Mouse (Mus musculus) adrenal gland, adult 18-20 months (tissue): Measurements from ENCODE around the gene Ifna9. TPM values are rescaled to one million over a fixed set of nuclear protein-coding genes. Genes with fewer than 3 reads are reported as not detected.
"Not testable (repeated sequence)": the region's sequence is repeated elsewhere in the genome, so short reads cannot be mapped to it uniquely, and the experiment has no call there.

Experiments used
- DNase-seq, 2 experiments: peaks; one replicate each; pipeline ENCODE4 v3.0.0; 2021 to 2022; ENCODE audit warnings: low spot score in 2 of 2
- long read RNA-seq, 2 experiments: library from polyadenylated mRNA; stranded (forward); transcript quantifications; one replicate each; pipeline ENCODE4 v2.0.0; 2021
- total RNA-seq, 2 experiments: library from RNA; stranded (reverse); gene quantifications; 1 replicate in 1 of 2; 2 replicates in 1 of 2; pipeline ENCODE4 v1.2.3; 2021

The Ifna9 gene
- total RNA-seq, result not detected
- long read RNA-seq, experiment 1, result 0 reads
- long read RNA-seq, experiment 2, result 0 reads

DNA sequence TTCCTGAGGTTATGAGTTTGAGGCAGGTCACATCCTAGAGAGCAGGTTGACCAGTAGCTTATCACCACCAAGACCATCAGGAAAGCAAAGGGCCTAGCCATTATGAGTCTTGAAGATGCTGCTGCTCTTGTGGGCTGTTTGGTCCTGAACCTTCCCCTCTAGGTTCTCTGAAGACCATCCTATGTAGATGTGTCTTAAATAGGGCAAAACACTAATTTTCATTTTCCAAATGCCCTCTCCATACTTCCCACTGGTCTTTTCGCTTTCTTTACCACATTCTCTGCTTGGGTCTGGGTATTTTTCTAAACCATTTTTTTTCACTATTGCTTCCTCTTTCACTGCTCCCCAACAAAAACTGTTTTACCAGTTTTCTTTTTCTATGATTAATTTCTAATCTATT, at the start of gene Ifna9:
Gene Ifna9 (minus strand): TSS at position 101 of the 400 bp plus-strand sequence.
- no peak for DNase-seq

DNA sequence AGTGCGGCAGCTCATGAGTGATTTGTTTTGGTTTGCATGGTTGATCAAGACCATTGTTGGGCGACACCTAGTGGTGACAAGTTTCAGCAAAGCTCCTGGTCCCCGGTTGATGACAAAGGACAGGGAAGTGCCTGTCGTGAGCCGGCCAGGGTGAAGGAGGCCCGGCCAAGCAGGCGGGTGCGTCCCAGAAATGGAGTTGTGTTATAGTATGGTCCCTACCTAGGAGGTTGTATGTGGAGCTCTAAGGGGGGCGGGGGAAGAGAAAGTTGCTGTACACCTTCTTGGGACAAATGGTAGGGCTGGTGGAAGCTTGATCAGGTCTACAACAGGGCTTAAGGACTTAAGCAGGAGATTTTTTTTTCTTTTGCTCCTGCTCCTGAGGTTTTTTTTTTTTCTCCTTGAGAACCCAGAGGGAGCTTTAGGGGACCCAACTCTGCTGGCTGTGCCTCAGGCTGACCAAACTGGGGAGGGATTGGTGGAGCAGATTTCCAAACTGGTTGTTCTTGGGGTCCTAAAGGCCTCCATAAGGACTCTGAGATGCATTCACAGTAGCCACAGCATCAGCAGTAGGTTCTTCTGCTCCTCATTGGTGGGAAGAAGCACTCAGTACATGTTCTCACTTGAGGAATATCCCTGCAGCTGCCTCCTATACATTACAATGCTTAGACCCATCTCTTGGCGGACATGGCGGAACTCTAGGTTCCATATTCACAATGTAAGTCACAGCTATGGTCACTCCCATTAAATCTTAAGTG, 49.1 kb upstream of the Ifna9 start:
- DNase-seq, result peak; percentile 97 to 98

DNA sequence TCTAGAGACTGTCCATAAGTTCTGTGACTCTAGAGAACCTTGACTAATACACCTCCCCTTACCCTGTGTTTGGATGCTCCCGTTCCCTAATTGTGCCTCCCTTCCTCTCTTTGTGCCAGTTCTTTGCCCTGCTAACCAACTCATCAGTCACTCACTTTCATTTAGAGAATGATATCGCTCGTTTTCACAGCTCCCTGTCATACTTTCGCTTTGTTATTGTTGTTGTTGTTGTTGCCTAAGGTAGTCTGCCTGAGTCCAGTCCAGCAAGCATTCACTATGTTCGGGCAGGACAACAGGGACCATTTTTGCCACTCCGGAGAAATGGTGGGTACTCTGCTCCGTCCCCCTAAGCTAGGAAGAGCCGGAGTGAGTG, 48.5 kb upstream of the Ifna9 start:
- DNase-seq, result no peak

DNA sequence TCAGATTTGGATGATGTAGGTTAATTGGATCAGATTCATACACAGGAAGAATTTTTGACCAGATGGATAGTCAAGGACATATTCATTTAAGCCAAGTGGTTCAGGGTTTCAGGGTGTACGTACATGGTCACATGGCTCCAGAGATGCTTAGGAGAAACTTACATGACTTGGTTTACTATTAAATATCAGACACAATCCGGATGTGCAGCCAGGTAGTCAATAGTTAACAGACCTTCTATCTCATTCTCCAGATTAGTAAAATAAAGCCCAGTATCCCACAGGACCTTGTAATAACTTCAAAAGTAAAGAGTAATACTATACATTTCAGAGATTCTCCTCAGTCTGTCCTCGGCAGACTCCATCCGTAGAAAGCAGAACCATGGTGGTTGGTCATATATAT, 42.1 kb upstream of the Ifna9 start, which contains the start of gene C87499:
Gene C87499 (minus strand): TSS at position 101 of the 400 bp plus-strand sequence.
- no peak for DNase-seq

DNA sequence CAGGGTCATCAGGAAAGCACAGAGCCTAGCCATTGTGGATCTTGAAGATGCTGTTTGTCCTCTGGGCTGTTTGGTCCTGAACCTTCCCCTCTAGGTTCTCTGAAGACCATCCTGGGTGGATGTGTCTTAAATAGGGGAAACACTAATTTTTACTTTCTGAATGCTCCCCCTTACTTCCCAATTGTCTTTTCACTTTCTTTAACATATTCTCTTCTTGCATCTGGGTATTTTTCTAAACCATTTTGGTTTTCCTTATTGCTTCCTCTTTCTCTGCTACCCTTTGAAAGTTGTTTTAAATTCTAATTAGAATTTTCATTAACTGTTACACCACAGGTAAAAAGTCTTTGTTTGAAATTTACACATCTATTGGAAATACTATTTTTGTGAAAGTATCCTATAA, 11.1 kb upstream of the Ifna9 start, which contains the start of gene Ifna12:
Gene Ifna12 (minus strand): TSS at position 101 of the 400 bp plus-strand sequence.
- no peak for DNase-seq

DNA sequence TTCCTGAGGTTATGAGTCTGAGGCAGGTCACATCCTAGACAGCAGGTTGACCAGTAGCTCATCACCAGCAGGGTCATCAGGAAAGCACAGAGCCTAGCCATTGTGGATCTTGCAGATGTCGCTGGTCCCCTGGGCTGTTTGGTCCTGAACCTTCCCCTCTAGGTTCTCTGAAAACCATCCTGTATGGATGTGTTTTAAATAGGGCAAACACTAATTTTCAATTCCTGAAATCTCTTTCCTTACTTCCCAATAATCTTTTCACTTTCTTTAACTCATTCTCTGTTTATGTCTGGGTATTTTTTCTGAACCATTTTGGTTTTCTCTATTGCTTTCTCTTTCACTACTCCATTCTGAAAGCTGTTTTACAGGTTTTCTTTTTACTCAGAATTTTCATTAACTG, 20.5 kb downstream of the Ifna9 start, which contains the start of gene Ifna14:
Gene Ifna14 (minus strand): TSS at position 101 of the 400 bp plus-strand sequence.
- DNase-seq, result no peak

DNA sequence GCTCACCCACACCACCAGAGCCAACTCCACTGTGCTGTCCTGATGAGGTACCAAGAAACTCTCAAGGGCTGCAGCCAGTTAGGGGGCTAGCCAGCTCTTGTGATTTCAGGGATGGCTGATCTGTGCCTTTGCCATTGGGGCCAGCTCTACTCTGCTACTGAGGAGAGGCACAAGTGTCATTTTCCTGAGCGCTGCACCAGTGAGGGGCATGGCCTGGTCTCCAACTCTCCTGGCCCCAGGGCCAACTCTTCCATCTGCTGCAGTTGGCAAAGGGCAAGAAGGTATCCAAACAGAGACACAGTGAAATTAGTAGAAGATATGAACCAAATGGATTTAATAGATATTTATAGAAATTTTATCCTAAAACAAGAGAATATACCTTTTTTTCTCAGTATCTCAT, 30.4 kb downstream of the Ifna9 start:
- DNase-seq, result no peak

DNA sequence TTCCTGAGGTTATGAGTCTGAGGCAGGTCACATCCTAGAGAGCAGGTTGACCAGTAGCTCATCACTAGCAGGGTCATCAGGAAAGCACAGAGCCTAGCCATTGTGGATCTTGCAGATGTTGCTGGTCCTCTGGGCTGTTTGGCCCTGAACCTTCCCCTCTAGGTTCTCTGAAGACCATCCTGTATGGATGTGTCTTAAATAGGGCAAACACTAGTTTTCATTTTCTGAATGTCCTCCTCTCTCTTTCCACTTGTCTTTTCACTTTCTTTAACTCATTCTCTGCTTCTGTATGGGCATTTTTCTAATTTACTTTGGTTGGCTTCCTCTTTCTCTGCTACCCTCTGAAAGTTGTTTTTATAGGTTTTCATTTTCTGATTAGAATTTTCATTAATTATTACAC, 34.0 kb downstream of the Ifna9 start, which contains the start of gene Ifna15:
Gene Ifna15 (minus strand): TSS at position 101 of the 400 bp plus-strand sequence.
- not testable (repeated sequence) for DNase-seq

DNA sequence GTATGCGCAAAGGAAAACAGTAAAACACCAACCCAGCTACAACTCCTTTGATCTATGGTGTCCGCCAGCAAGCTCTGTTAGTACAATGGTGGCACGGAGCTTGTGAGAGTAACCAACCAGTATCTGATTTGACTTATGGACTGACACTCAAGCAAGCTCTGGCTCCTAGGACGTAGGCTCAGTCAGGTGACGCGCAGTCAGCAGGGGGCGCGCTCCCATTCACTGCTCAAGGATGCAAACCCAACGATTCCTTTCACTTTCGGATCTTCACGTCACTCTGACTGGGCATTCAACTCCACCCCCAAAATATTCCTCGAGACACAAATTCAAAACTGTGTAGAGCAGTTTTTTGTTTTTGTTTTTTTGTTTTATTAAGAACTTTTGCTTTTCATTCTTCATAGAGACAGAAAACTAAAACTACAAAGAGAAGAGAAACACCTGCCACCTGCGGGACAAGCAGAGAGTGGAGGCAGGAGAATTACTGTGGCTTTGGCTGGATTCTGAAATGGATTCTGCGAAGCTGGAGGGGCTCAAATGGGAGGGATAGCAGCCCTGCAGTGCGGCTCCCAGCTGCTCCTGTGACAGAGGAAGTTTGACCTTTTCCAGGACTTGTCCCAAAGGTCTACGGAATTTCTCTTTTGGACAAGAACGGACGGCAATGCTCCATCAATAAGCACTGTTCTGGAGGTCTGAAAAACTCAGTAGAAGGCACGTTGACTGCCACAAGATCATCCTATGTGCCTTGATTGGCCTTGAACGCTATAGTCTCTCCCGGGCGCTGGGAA, 41.8 kb downstream of the Ifna9 start:
- peak; percentile 69 to 76 for DNase-seq

DNA sequence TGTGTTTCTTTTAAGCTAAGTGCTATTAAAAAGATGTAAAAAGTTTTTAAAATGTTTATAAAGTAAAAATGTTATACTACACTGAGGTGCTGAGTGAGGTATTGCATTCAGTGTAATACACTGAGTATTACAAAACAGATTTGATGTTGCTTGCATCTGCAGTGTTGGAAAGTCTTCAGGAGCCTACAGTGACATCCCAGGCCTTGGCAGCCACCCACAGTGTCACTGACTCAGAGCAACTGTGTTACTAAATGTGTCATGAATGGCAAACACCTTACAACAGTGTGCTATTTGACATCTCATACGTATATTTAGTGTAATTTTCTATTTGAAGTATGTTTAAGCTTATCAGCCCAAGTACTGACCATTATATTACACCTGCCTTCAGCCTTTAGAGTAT, 44.2 kb downstream of the Ifna9 start:
- DNase-seq, result no peak

DNA sequence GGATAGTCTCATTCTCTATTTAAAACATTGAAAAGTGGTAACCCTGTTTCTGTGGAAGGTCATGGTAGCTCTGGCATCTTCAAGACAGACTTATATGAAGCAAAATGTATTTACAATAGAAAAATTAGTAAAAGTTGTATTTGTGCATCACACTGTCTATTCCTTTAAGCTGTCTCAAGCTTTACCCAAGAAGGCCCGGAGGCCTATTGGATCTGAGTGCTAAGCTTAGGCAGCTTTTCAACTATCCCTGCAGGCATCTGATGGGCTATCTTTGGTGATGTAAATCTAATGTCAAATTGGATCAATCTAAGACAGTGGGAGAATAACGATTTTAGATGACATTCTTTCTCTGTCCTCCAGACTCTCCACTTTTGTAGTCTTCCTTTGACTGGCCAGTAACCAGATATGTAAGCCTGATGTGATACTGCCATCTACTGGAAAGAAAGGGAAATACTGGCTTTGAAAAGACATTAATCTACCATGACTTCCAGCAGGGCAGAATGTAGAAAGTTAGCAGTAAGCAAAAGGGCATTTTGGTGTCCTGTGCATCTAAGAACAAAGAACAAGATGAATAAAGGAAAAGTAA, 48.4 kb downstream of the Ifna9 start:
- no peak for DNase-seq

Other genes with a start within 250 kb of the Ifna9 start
- gene Hacd4, start 153.5 kb downstream of the Ifna9 start, total RNA-seq, result 1 to 10 TPM; 3.7 to 4.2 TPM
- not detected for gene Ifnb1, start 69.6 kb downstream of the Ifna9 start, total RNA-seq
- not detected for gene Ifna15, start 34.1 kb downstream of the Ifna9 start, total RNA-seq
- gene Ifna14, start 20.6 kb downstream of the Ifna9 start, total RNA-seq, result not detected
- not detected for gene Ifna12, start 11.0 kb upstream of the Ifna9 start, total RNA-seq
- not detected for gene C87499, start 42.0 kb upstream of the Ifna9 start, total RNA-seq
- gene Ifna13, start 52.1 kb upstream of the Ifna9 start, total RNA-seq, result not detected
- not detected for gene Ifna16, start 84.5 kb upstream of the Ifna9 start, total RNA-seq
- not detected for gene Ifna2, start 91.5 kb upstream of the Ifna9 start, total RNA-seq
- not detected for gene Ifnab, start 99.0 kb upstream of the Ifna9 start, total RNA-seq
- gene Gm26566, start 129.4 kb upstream of the Ifna9 start, total RNA-seq, result under 1 TPM in 1 of 2 experiments, not detected in 1; 0.40 TPM
- 10 to 100 TPM; 77.8 to 85.0 TPM for gene Klhl9, start 130.1 kb upstream of the Ifna9 start, total RNA-seq
- gene Gm13271, start 162.5 kb upstream of the Ifna9 start, total RNA-seq, result not detected
- not detected for gene Gm13283, start 167.7 kb upstream of the Ifna9 start, total RNA-seq
- not detected for gene Gm13290, start 181.4 kb upstream of the Ifna9 start, total RNA-seq
- gene Gm13289, start 184.5 kb upstream of the Ifna9 start, total RNA-seq, result not detected
- not detected for gene Gm13272, start 187.5 kb upstream of the Ifna9 start, total RNA-seq
- gene Ifnz, start 189.7 kb upstream of the Ifna9 start, total RNA-seq, result not detected
- gene Gm13276, start 193.3 kb upstream of the Ifna9 start, total RNA-seq, result not detected
- gene Gm13277, start 196.2 kb upstream of the Ifna9 start, total RNA-seq, result not detected
- not detected for gene Gm13278, start 199.2 kb upstream of the Ifna9 start, total RNA-seq
- not detected for gene Gm13275, start 202.1 kb upstream of the Ifna9 start, total RNA-seq
- gene Gm13279, start 205.0 kb upstream of the Ifna9 start, total RNA-seq, result not detected
- gene Gm13285, start 207.3 kb upstream of the Ifna9 start, total RNA-seq, result not detected
- not detected for gene Gm13287, start 210.9 kb upstream of the Ifna9 start, total RNA-seq
- gene Gm13288, start 213.1 kb upstream of the Ifna9 start, total RNA-seq, result not detected
- not detected for gene Ifna7, start 223.8 kb upstream of the Ifna9 start, total RNA-seq
- gene Ifna11, start 227.6 kb upstream of the Ifna9 start, total RNA-seq, result not detected
- not detected for gene Ifna6, start 235.0 kb upstream of the Ifna9 start, total RNA-seq
- not detected for gene Ifna5, start 243.1 kb upstream of the Ifna9 start, total RNA-seq
- not detected for gene Ifna4, start 249.5 kb upstream of the Ifna9 start, total RNA-seq